23 mouse cellular contexts compared by ENCODE assay signal in the genomic region with DNA sequence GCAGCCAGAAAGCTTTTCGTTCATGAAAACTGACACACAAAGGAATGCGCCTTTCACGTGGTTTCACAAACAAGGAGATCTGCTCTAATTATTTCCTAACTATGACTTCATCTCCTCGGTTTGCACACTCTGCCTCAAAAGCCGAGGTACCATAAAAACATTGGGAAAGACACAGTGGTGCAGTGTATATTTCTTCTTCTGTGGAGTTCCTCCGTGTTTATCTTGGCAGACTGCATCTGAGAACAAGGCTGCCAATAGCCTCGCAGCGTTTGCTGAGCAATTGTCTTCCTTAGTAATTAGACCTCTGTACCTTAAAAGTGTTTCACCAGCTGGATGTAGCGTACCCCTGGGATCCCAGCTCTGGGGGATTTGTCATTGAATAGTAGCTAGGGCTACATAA. TPM values are rescaled to one million over a fixed set of nuclear protein-coding genes. Genes with fewer than 3 reads are reported as not detected.
"Had no signal": no experiment of that assay in that cellular context is flagged by ENCODE, and none has a peak within 500 bp of the region (broad histone marks: within the 10 kb centered on the region; RNA-seq: fewer than 3 reads in every experiment).

No protein-coding gene starts in this region.

- H3K27ac ChIP-seq: kidney, embryonic 15.5 days; limb, embryonic 12.5 days; limb, embryonic 15.5 days; liver, embryonic 12.5 days; liver, embryonic 15.5 days; lung, embryonic 15.5 days; midbrain, embryonic 12.5 days; neural tube, embryonic 12.5 days had no signal

- H3K9ac ChIP-seq: kidney, embryonic 15.5 days; limb, embryonic 12.5 days; limb, embryonic 15.5 days; liver, embryonic 12.5 days; liver, embryonic 15.5 days; lung, embryonic 15.5 days; midbrain, embryonic 12.5 days; neural tube, embryonic 12.5 days had no signal

- H3K9me3 ChIP-seq: kidney, embryonic 15.5 days; limb, embryonic 12.5 days; limb, embryonic 15.5 days; liver, embryonic 12.5 days; liver, embryonic 15.5 days; lung, embryonic 15.5 days; megakaryocyte, embryonic 14.5 days; midbrain, embryonic 12.5 days; neural tube, embryonic 12.5 days had no signal

- H3K27me3 ChIP-seq: limb, embryonic 12.5 days; limb, embryonic 15.5 days; liver, embryonic 12.5 days; liver, embryonic 15.5 days; lung, embryonic 15.5 days; megakaryocyte, embryonic 14.5 days; midbrain, embryonic 12.5 days; neural tube, embryonic 12.5 days had no signal

- H3K36me3 ChIP-seq: limb, embryonic 15.5 days had no signal

- H3K4me2 ChIP-seq: kidney, embryonic 15.5 days; limb, embryonic 12.5 days; limb, embryonic 15.5 days; liver, embryonic 12.5 days; liver, embryonic 15.5 days; lung, embryonic 15.5 days; midbrain, embryonic 12.5 days; neural tube, embryonic 12.5 days had no signal

- ATAC-seq: liver, embryonic 12.5 days had no signal

- DNase-seq: kidney, adult 11 months; kidney, adult 8-10 months; kidney, postnatal 10 days; kidney, postnatal 36 days; left cerebral cortex, postnatal 4 days; lung, adult 18-20 months; lung, postnatal 10 days; lung, postnatal 36 days; retina, postnatal 1 day; thymus, adult 18-20 months; thymus, postnatal 36 days had no signal

- H3K4me3 ChIP-seq: kidney, embryonic 15.5 days; limb, embryonic 12.5 days; limb, embryonic 15.5 days; liver, embryonic 12.5 days; liver, embryonic 15.5 days; lung, embryonic 15.5 days; megakaryocyte, embryonic 14.5 days; midbrain, embryonic 12.5 days; neural tube, embryonic 12.5 days had no signal

- H3K4me1 ChIP-seq: kidney, embryonic 15.5 days; limb, embryonic 12.5 days; limb, embryonic 15.5 days; liver, embryonic 15.5 days; lung, embryonic 15.5 days; megakaryocyte, embryonic 14.5 days; midbrain, embryonic 12.5 days; neural tube, embryonic 12.5 days had no signal

RNA-seq across cellular contexts. Expression of a gene that starts 27.3 kb away (rescaled TPM):
- total RNA-seq: neutrophil, adult 5-6 weeks had no signal
- polyA plus RNA-seq: liver, embryonic 15.5 days; small intestine, adult 2 months; spleen, adult 2 months had no signal
